Mouse (Mus musculus): ENCODE measurements at regions not wholly inside any gene's neighbourhood (a gene's known extent, or its start where the extent isn't known, plus 50 kb on each side); places are given as distances from the start of the nearest gene placed in this dataset.
A peak's percentile ranks its signal among the peaks of the same experiment; 100 is the strongest.

- ATAC-seq = no peak
These were observed 178.9 kb upstream of the Tecrl start for GRCm38 (mm10) chr5:83533901-83534300.

GRCm38 (mm10) chr5:83518661-83519060 is 163.7 kb upstream of the Tecrl start:
- ChIA-PET POLR2A (no interaction called here), CTCF (no interaction called here)
- DNase-seq (ENCODE audit: low read depth, low spot score) = no peak
- no peak for ATAC-seq
- in situ Hi-C loops (cut with MboI; ENCODE audit: low pct_unique_long_range_greater_than_20kb) = no loop called here
- TF ChIP-seq CTCF (IDR thresholded peaks at IDR 0.05) = peak; percentile 11
- no peaks in the 10 kb centered on the region for H3K27me3 ChIP-seq

More at GRCm38 (mm10) chr5:83533901-83534300, 178.9 kb upstream of the Tecrl start:
- no peak for TF ChIP-seq CTCF (IDR thresholded peaks at IDR 0.05)
- ChIA-PET POLR2A (no interaction called here), CTCF (no interaction called here)
- peaks cover 8% of the 10 kb centered on the region for H3K27me3 ChIP-seq
- in situ Hi-C loops (cut with MboI; ENCODE audit: low pct_unique_long_range_greater_than_20kb) = no loop called here
- DNase-seq (ENCODE audit: low read depth, low spot score) = no peak

GRCm38 (mm10) chr5:83484135-83484534 is 129.1 kb upstream of the Tecrl start:
- ChIA-PET CTCF (no interaction called here), POLR2A (no interaction called here)
- peak; percentile 32 for TF ChIP-seq CTCF (IDR thresholded peaks at IDR 0.05)

GRCm38 (mm10) chr5:83440259-83440658 is 85.3 kb upstream of the Tecrl start:
- DNase-seq (ENCODE audit: low read depth, low spot score) = no peak
- ChIA-PET POLR2A (no interaction called here), CTCF (interaction anchor here (0.8 to 1.6 kb wide), 6 partner anchors 9 to 24 kb away, joined by 3 to 6 read pairs (median 4); no protein-coding TSS in a partner anchor)
- in situ Hi-C loops (cut with MboI; ENCODE audit: low pct_unique_long_range_greater_than_20kb) = no loop called here
- peak; percentile 47 for ATAC-seq
- peaks cover 6% of the 10 kb centered on the region for H3K27me3 ChIP-seq
- peak; percentile 76 for TF ChIP-seq CTCF (IDR thresholded peaks at IDR 0.05)

More at GRCm38 (mm10) chr5:83484135-83484534, 129.1 kb upstream of the Tecrl start:
- no peak for DNase-seq (ENCODE audit: low read depth, low spot score)
- in situ Hi-C loops (cut with MboI; ENCODE audit: low pct_unique_long_range_greater_than_20kb) = no loop called here
- peaks cover 5% of the 10 kb centered on the region for H3K27me3 ChIP-seq
- ATAC-seq = no peak

- H3K27me3 ChIP-seq = peaks cover 6% of the 10 kb centered on the region
- in situ Hi-C loops (cut with MboI; ENCODE audit: low pct_unique_long_range_greater_than_20kb) = no loop called here
- DNase-seq (ENCODE audit: low read depth, low spot score) (no peak), ATAC-seq (no peak)
- CTCF ChIA-PET = no interaction called here
- TF ChIP-seq CTCF (IDR thresholded peaks at IDR 0.05) = no peak
- POLR2A ChIA-PET = no interaction called here
These were observed 81.5 kb upstream of the Tecrl start for GRCm38 (mm10) chr5:83436510-83436909.

- ChIA-PET CTCF (interaction anchor here (1.0 kb wide), 1 partner anchor 12 kb away, joined by 3 read pairs; no protein-coding TSS in a partner anchor), POLR2A (no interaction called here)
- no peak for TF ChIP-seq CTCF (IDR thresholded peaks at IDR 0.05)
- ATAC-seq (no peak), DNase-seq (ENCODE audit: low read depth, low spot score) (no peak)
- in situ Hi-C loops (cut with MboI; ENCODE audit: low pct_unique_long_range_greater_than_20kb) = no loop called here
- no peaks in the 10 kb centered on the region for H3K27me3 ChIP-seq
These were observed 66.7 kb upstream of the Tecrl start for GRCm38 (mm10) chr5:83421708-83422107.

GRCm38 (mm10) chr5:83410221-83410620 is 55.2 kb upstream of the Tecrl start:
- no peak for ATAC-seq
- no peaks in the 10 kb centered on the region for H3K27me3 ChIP-seq
- DNase-seq (ENCODE audit: low read depth, low spot score) = no peak
- CTCF ChIA-PET = no interaction called here
- TF ChIP-seq CTCF (IDR thresholded peaks at IDR 0.05) = no peak
- in situ Hi-C loops (cut with MboI; ENCODE audit: low pct_unique_long_range_greater_than_20kb) = no loop called here
- POLR2A ChIA-PET = no interaction called here

GRCm38 (mm10) chr5:83405266-83405954 is 50.4 kb upstream of the Tecrl start:
- ChIA-PET POLR2A (no interaction called here), CTCF (no interaction called here)
- DNase-seq (ENCODE audit: low read depth, low spot score) (no peak), ATAC-seq (no peak)
- H3K27me3 ChIP-seq = no peaks in the 10 kb centered on the region
- in situ Hi-C loops (cut with MboI; ENCODE audit: low pct_unique_long_range_greater_than_20kb) = no loop called here
- no peak for TF ChIP-seq CTCF (IDR thresholded peaks at IDR 0.05)
